Mouse (Mus musculus) ES-E14 (cell line): Measurements from ENCODE around the gene Tnrc18. TPM values are rescaled to one million over a fixed set of nuclear protein-coding genes. Genes with fewer than 3 reads are reported as not detected.

Experiments used
- DNase-seq: peaks from one replicate; pipeline ENCODE4 v3.0.0-alpha.2; 2013; ENCODE audit warnings: low read depth, low spot score
- H3K27ac ChIP-seq: 2 replicates; pipeline ENCODE4 v1.5.1; 2012; ENCODE audit warnings: low read depth, mild to moderate bottlenecking, low read length, moderate library complexity, mixed read lengths; ENCODE audit not compliant: poor library complexity, insufficient read depth, severe bottlenecking
- H3K36me3 ChIP-seq: 2 replicates; pipeline ENCODE4 v1.6.1; 2012; ENCODE audit warnings: mild to moderate bottlenecking, low read length, moderate library complexity, mixed read lengths; ENCODE audit not compliant: control insufficient read depth, poor library complexity, insufficient read depth, severe bottlenecking
- H3K4me1 ChIP-seq, 2 experiments: fragments of 150-350 bp in 1 of 2; sonication (generic) in 1 of 2; 2 replicates each; pipeline ENCODE4 v1.6.1; 2012; ENCODE audit warnings: low read length in 2 of 2, mild to moderate bottlenecking in 1 of 2, mixed read lengths in 1 of 2; ENCODE audit not compliant: control insufficient read depth in 2 of 2, insufficient read depth in 2 of 2, poor library complexity in 1 of 2
- H3K4me3 ChIP-seq, 2 experiments: fragments of 150-350 bp in 1 of 2; sonication (generic) in 1 of 2; 2 replicates each; pipeline ENCODE4 v1.5.1; 2012; ENCODE audit warnings: low read length in 2 of 2, low read depth in 1 of 2, mild to moderate bottlenecking in 1 of 2, mixed read lengths in 1 of 2; ENCODE audit not compliant: insufficient read depth in 1 of 2, poor library complexity in 1 of 2, severe bottlenecking in 1 of 2
- H3K9ac ChIP-seq: 2 replicates; pipeline ENCODE4 v1.6.1; 2012; ENCODE audit warnings: low read depth, mild to moderate bottlenecking, low read length, mixed read lengths; ENCODE audit not compliant: poor library complexity, insufficient read depth, severe bottlenecking
- H3K9me3 ChIP-seq: fragments of 150-350 bp; sonication (generic); 2 replicates; pipeline ENCODE4 v1.6.1; 2012; ENCODE audit warnings: low read depth, mild to moderate bottlenecking, low read length; ENCODE audit not compliant: control insufficient read depth, insufficient read depth
- CHD2 ChIP-seq: IDR thresholded peaks from 2 replicates; pipeline ENCODE4 v1.6.1; 2014; ENCODE audit warnings: mild to moderate bottlenecking, low read depth, low read length, inconsistent platforms
- HCFC1 ChIP-seq: IDR thresholded peaks from 2 replicates; pipeline ENCODE4 v1.6.1; 2012; ENCODE audit warnings: low read length, inconsistent platforms, borderline replicate concordance; ENCODE audit not compliant: insufficient read depth
- MAFK ChIP-seq: IDR thresholded peaks from 2 replicates; pipeline ENCODE4 v1.6.1; 2014; ENCODE audit warnings: mild to moderate bottlenecking, low read depth, low read length, inconsistent platforms; ENCODE audit not compliant: insufficient read depth
- ZC3H11A ChIP-seq: IDR thresholded peaks from 2 replicates; pipeline ENCODE4 v1.6.1; 2012; ENCODE audit warnings: low read depth, mild to moderate bottlenecking, inconsistent platforms, low read length, borderline replicate concordance
- ZNF384 ChIP-seq: IDR thresholded peaks from 2 replicates; pipeline ENCODE4 v1.6.1; 2012; ENCODE audit warnings: low read depth, low read length, inconsistent platforms
- in situ Hi-C, 2 experiments: fragments of 600-800 bp; cut with MboI; formaldehyde crosslinking; loops; one replicate each; pipeline ENCODE4 v1.15.1; 2025; ENCODE audit warnings: low sequenced_read_pairs in 2 of 2, inconsistent platforms in 1 of 2; ENCODE audit not compliant: unreplicated experiment in 2 of 2
- total RNA-seq: library from RNA; depleted of rRNA; stranded (reverse); fragments of 300-350 nt; gene quantifications from 2 replicates; pipeline ENCODE4 v1.2.3, GENCODE M21; 2012; rRNA removed

Tnrc18 gene
- total RNA-seq, 1 experiment = 20.7 TPM

GRCm38 (mm10) chr5:142679065-142679464, 138.4 kb downstream of the Tnrc18 start:
- no peaks in the 10 kb centered on the region for H3K9me3 ChIP-seq
- no peaks in the 10 kb centered on the region for H3K4me1 ChIP-seq
- no peak overlapping the region for H3K4me3 ChIP-seq
- no peak overlapping the region for H3K27ac ChIP-seq
- H3K36me3 ChIP-seq = no peaks in the 10 kb centered on the region
- no peak overlapping the region for H3K9ac ChIP-seq
- TF ChIP-seq CHD2 (no peak), MAFK (no peak), ZC3H11A (no peak), HCFC1 (no peak), ZNF384 (no peak)
- no peak for DNase-seq
- in situ Hi-C loops = no loop called here

- H3K4me1 ChIP-seq = no peaks in the 10 kb centered on the region
- H3K9me3 ChIP-seq = no peaks in the 10 kb centered on the region
- in situ Hi-C loops = no loop called here
- H3K27ac ChIP-seq = no peak overlapping the region
- H3K4me3 ChIP-seq = no peak overlapping the region
- no peak overlapping the region for H3K9ac ChIP-seq
- no peaks in the 10 kb centered on the region for H3K36me3 ChIP-seq
- TF ChIP-seq CHD2 (no peak), ZC3H11A (no peak), ZNF384 (no peak), HCFC1 (no peak), MAFK (no peak)
- no peak for DNase-seq
Measured at GRCm38 (mm10) chr5:142678141-142678571, 139.3 kb downstream of the Tnrc18 start.

Other genes with a start within 250 kb of the Tnrc18 start
- gene Mmd2, start 208.9 kb downstream of the Tnrc18 start, total RNA-seq = 1.2 and 2.2 TPM in 2 replicates
- gene Wipi2, start 190.0 kb downstream of the Tnrc18 start, total RNA-seq = 62.4 and 69.7 TPM in 2 replicates
- gene Slc29a4, start 125.2 kb downstream of the Tnrc18 start, total RNA-seq = 9.4 and 13.5 TPM in 2 replicates
- gene Fbxl18, start 77.8 kb upstream of the Tnrc18 start, total RNA-seq = 20.1 and 27.1 TPM in 2 replicates
- gene Actb, start 89.1 kb upstream of the Tnrc18 start, total RNA-seq = 3,755 and 4,692 TPM in 2 replicates
- gene Fscn1, start 142.7 kb upstream of the Tnrc18 start, total RNA-seq = 161 and 310 TPM in 2 replicates